ENCODE assay signal across 8 mouse cellular contexts in genomic region chr9:103434116-103434515, GRCm38 (mm10). TPM values are rescaled to one million over a fixed set of nuclear protein-coding genes. Genes with fewer than 3 reads are reported as not detected.
DNase-seq lines count a peak whose midpoint lies in the region.

No protein-coding gene starts in this region.

- intact Hi-C loops in heart, postnatal 10 days (cut with DNase I): no loop called here

- DNase-seq in heart, postnatal 10 days: peak; percentile 30 to 39
- DNase-seq in heart, adult 11 months: no peak
- peak; percentile 69 for DNase-seq in CD4-positive helper T cell, adult 2 months (ENCODE audit: low read depth, low spot score)
- peak; percentile 47 for DNase-seq in embryo, embryonic 10 days (ENCODE audit: low spot score)
- DNase-seq in mesoderm, embryonic 11.5 days (ENCODE audit: low read depth, low spot score): peak; percentile 52
- DNase-seq in cerebellum, postnatal 4 days (ENCODE audit: low spot score in 2 of 2): no peak
- DNase-seq in adipocyte (ENCODE audit: low spot score): no peak
- DNase-seq in adrenal gland, adult 2 months: no peak

RNA-seq across cellular contexts. Expression of gene Bfsp2, which starts 46.1 kb away (rescaled TPM):
- total RNA-seq in heart, postnatal 10 days (2021): under 1 TPM; 0.35 to 0.48 TPM
- total RNA-seq in adrenal gland, adult 2 months (2021): not detected
- not detected in 2 replicates for polyA plus RNA-seq in adrenal gland, adult 2 months (2012; rRNA removed)

Comparison
In these comparisons a context has a peak if more than half of its experiments do, and no peak if none do; other contexts are left out.
1. DNase-seq: peak in heart, postnatal 10 days (2 of 2), CD4-positive helper T cell, adult 2 months (single experiment), embryo, embryonic 10 days (single experiment) and mesoderm, embryonic 11.5 days (single experiment); none in heart, adult 11 months (single experiment), cerebellum, postnatal 4 days (0 of 2), adipocyte (single experiment) and adrenal gland, adult 2 months (single experiment).